Mouse (Mus musculus): Measurements from ENCODE around the gene Cnr1.

Gene Cnr1

DNA sequence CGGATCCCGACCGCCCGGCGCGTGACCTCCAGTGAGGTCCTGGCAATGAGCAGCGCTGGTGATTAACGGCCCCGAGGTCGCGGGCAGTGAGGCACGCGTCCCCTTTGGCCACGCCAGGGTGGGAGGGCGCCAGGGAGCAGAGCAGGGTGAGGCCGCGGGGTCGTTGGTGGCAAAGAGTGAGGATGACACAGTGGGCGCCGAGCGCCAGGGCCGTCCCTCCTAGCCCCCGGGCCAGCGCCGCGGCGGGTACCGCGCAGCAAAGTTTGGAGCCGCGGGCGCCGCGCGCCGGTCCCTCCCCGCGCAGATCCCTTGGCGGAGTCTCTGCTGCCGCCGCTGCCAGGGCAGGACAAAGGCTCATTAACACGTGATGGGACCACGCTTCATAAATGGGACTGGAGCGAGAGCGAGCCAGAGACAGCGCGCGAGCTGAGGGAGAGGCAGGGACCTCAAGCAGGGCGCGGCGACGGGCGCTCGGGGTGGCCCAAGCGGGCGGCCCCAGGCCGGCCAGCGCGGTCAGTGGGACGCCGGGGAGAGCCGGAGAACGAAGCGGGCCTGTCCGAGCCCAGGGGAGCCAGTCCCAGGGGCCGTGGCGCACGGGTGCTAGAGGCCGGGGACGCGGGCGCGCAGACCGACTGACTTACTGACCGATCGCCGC is at the start of gene Cnr1:
Gene Cnr1 (plus strand): TSS at position 360 of the 655 bp plus-strand sequence.
- DNase-seq (ENCODE audit: low spot score), result no peak

DNA sequence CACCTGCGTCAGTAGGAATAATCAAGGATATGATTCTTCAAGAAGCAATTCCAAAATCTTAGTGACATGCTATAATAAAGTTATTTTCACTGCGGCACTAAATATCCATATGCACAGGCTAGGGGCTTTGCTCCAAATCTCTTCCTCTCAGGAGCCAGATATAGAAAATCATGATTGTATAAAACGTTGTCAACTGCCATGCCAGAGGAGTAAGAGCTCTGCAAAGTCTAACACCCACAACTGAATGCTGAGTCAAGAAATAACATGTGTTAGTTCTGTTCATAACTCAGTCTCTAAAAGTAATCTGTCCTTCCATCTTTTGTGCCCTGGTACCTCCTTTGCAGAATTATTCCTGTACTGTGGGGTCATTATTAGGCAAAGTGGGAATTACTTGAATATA is 44.4 kb upstream of the Cnr1 start:
- DNase-seq (ENCODE audit: low spot score), result no peak

DNA sequence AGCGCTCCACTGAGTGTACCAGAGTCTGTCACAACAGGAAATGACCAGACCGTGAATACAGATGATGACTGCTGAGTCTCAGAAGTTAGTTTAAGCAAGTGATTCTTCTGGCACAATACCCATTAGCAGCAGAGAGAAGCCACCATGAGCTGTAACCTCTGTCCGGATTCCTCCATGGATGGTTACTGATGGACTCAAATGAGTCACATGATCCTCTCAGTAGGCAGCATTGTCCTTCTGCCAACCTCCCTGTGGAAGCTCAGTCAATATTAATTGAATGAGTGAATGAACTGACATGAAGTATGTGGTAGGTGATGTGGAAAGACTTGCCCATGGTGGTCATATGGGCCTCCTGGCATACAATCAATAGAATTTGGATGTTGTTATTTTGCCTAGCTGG is 38.4 kb upstream of the Cnr1 start:
- DNase-seq (ENCODE audit: low spot score), result peak; percentile 73

DNA sequence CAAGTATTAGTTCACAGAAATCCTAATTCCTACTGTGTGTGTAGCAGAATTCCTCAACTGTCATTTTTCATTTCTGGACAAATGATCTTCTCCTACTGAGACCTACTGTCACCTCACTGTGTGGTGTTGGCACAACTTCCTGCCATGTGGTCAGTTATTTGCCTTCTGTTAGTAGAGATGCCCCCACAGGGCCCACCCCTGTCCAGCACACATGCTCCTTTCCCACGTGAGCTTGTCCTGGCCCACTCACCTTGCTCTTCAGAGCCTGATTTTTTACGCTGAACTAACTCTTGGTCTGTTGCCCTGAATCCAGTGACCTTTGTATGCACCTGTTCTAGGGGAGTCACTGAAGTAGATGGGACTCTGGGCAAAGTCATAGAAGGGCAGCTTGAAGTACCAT is 34.4 kb upstream of the Cnr1 start:
- DNase-seq (ENCODE audit: low spot score), result no peak

DNA sequence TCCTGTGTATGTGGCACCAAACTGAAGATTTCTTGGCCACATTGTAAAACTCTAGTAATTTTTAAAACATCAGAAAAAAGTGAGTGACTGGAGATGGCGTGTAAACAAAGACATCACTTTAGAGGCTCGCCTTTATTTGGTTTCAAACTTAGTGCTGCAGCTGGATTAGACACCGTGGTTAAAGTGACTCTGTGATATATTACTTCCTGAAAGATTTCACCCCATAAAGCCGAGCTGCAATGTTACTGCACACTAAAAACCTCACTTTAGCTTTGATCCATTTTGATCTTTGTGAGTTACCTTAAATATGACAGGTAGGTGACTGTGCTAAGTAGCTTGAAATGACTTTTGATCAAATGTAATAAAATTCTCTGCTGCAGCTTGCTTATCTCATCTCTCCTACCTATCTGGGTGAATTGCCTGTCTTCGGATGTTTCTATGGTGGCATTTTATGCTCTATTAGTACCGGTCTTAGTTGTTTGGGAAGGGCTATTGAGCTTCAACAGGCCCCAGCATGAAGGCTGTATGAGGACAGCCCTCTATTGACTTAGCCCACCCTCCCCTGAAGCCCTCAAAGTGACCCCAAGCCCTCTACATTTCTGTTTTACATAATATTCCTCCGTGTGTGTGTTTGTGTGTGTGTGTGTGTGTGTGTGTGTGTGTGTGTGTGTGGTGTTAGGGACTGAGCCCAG is 32.1 kb upstream of the Cnr1 start:
- no peak for DNase-seq (ENCODE audit: low spot score)

DNA sequence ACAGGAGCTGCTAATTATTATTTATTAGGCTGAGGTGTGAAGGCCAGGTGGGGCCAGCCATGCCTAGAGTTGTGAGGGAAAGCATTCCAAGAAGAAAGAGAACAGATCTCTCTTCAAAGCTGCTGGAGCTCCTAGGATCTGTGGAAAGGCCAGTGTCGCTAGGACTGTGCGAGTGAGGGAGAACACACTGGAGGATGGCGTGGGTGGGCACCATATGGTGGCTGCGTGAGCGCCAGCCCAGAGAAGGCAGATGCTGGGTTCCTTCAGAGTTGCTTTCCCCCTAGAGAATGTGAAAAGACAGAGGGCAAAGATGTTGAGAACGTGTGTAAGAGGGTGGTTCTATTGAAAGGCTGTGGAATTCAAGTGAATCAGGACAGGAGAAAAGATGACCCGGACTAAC is 30.6 kb upstream of the Cnr1 start:
- no peak for DNase-seq (ENCODE audit: low spot score)

DNA sequence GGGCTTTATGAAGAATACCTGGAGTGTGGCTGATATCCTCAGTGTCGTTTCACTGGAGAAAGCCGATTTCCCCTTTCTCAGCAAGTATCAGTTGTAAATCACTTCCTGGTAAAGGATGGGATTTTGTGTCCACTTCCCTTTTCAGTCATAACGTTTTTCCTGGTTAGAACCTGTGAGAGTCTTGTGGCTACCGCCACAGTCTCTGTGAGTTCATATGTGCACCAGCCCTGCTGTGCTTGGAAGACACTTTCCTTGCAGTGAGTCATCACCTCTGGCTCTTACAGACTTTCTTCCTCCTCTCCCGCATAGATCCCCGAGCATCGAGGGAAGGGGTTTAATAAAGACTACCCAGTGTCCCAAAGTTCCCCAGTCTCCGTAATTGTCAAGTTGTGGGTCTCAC is 29.3 kb upstream of the Cnr1 start:
- no peak for DNase-seq (ENCODE audit: low spot score)

DNA sequence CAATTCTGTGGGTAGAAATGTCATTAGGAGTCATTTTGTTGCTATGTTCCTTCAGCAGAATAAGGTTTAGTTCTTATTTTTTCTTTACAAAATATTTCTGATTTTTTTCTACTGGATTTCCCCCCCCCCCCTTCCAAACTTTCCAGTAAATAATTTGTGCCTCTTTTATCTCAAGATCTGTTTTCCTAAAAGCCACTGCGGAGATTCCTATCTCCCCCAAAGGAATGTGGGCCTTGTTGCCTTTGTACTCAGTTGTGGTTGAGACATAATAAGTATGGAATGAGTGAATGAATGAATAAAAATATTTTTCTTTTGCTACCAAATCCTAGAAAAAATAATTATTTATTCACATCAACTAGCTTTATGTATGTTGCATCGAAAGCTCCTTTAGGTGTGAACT is 28.9 kb upstream of the Cnr1 start:
- DNase-seq (ENCODE audit: low spot score), result no peak

DNA sequence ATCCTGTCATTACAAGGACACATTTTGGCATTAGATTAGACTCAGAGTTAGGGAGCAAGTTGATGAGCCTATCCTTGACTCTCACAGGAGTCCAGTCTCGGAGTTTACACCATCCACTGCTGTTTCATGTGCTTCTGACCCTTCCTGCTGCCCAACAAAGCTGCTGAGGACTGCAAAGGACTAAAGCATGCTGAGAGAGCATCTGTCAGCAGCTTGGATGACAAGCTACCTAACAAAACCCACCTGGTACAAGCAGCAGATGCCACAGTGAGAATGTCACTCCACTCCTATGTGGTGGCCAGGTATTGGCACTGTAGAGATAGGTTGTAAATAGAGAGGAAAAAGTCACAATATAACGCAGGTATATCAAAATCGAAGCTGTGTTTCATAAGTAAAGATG is 22.7 kb upstream of the Cnr1 start:
- DNase-seq (ENCODE audit: low spot score), result no peak

DNA sequence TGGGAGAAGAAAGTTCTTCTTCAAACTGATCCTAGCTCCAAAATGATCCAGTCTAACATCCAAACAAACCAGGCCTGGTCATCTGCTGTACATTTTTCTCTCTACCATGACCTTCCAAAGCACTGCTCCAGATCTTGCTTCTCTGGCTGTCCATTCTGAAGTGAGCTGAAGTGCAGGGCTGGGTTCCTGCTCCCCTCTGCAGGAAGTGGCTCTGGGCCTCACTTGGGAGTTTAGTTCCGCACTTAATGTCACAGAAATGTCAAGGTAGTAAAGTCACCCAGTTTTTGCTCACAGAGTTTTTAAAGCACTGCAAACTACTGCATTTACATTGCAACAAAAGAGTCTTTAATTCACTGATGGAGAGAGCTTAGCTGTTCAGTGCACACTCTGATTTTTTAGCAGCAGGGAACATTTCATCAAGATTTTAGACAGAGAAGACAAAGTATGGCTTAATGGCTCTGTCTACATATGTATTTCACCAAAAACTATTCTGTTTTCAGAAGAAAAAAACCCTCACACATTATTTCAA is 20.5 kb upstream of the Cnr1 start:
- DNase-seq (ENCODE audit: low spot score), result no peak

DNA sequence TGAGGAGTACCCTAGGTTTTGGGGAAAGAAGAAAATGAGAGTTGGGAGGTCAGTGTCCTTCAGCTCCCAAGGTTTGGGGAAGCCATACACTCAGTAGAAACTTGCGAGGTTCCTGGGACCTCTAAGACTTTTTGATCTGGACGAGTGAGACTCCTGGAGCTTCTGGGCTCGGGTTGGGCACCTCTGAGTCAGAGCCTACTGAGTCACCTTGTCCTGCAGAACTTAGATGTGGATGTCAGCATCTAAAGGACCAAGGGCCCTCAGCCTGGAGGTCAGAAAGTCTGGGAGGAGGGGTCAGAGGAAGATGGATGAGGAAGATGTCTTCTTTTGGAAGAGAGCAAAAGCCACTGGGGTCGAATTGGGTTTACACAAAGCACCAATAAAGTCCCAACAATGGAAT is 19.6 kb upstream of the Cnr1 start:
- no peak for DNase-seq (ENCODE audit: low spot score)

DNA sequence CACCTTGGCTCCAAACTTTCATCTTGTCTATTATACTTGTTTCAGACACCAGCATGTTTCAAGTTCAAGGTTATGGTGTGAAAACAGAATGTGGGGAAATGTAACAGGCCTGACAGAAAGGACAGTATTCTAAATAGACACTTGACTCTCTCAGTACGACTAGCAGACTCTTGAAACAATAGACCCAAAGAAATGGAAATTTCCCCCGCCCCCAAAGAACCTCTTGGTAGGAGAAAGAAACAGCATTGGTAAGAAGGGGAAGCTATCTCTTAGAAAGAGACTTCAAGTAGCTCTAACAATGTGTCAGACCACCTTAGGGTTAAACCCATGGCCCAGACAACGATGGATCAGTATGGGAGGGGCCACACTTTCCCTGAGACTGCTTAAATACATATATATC is 15.6 kb upstream of the Cnr1 start:
- no peak for DNase-seq (ENCODE audit: low spot score)

DNA sequence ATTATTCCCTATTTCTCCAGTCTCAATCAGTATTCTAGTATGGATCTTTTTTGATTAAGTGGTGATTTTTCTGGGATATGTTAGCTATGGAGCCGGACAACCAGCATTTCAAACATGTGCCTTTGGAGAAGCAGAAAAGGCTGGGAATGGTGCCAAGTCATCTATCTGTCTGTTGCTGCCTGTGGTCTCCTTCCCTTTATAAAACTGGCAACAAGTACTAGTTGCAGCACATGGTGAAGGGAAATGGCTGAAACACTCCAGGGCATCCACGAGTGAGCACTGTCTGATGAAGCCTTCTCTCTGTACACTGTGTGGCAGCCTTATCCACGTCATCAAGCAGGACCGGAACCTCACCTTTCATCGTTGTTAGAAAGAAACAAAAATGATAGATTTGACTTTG is 8.7 kb upstream of the Cnr1 start:
- DNase-seq (ENCODE audit: low spot score), result no peak

DNA sequence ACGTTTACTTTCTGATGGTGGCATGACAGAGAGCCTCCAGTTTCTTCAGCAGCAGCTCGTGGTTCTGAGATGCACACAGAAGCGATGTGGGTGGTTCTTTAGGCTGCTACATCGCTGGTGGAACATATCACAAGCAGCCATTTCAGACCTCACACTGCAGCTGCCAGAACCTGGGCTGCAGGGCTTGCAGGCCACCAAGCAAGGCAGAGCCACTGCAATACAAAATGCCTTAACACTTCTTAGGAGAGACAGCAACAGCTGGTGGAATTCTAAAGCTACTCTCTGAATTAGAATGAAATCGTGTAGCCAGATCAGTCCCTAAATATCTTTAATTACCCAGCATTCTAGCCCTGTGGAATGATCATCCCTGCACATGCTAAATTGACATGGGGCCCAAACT is 3.6 kb upstream of the Cnr1 start:
- no peak for DNase-seq (ENCODE audit: low spot score)

DNA sequence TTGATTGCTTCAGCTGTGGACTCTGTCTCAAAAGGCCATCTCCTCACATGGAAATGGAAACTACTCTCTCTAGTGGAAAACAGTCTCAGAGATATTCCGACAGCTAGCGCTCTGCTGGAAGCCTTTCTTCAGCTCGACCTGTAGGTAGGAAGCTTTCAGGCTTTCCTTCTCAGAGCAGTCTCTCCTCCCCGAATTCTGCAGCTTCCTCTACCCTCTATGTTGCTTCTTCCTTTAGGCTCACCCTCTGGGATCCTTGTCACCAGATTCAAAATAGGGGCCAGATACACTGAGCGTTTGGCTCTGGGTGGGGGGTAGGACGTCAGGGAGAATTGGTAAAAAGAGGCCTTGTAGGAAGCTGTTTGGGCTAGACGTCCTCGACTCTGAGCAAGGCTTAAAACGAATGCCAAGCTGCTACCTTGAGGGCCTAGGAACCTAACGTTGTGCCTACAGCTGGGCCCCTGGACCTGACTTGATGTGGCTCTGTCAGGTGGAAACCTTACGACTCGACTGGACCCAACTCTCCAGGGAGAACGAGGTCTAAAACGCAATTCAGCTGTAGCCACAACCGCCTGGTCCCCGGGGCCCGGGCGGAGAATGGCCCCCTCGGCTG is 1.1 kb upstream of the Cnr1 start:
- no peak for DNase-seq (ENCODE audit: low spot score)

DNA sequence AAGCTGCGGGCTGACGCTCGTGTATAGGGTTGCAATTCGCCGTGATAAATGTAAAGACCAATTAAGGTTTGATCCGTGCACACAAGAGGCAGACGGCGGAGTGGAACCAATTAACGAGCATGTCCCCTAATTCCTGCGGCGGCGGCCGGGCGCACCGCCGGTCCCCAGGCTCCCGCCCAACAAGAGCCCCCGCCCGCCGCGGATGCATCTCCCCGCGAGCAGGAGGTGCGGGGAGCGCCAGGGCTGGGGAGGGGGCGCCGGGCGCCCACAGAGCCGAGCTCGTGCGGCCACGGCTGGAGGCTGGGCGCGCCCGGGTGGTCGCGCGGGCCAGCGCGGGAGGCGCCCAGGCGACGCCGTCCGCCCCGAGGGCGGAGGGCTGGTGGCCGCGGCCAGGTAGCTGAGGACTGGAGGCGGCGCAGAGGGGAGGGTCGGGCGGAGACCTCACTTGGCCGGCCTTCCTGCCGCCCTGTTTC is 596 bp upstream of the Cnr1 start:
- DNase-seq (ENCODE audit: low spot score), result no peak

DNA sequence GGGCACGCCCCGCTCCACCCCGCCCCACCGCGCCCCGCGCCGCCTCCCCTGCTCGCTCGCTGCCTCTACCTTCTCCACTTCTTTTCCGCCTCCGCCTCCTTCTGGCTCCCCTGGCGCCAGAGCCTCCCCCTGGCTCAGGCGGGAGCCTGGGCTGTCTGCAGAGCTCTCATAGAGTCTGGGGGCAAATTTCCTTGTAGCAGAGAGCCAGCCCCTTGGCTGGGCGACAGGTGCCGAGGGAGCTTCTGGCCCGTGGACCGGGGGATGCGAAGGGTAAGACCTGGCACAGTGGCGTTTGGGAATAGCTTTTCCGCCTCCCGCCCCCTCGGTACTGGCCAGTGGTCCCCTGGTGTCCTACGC is 474 bp downstream of the Cnr1 start:
- no peak for DNase-seq (ENCODE audit: low spot score)

DNA sequence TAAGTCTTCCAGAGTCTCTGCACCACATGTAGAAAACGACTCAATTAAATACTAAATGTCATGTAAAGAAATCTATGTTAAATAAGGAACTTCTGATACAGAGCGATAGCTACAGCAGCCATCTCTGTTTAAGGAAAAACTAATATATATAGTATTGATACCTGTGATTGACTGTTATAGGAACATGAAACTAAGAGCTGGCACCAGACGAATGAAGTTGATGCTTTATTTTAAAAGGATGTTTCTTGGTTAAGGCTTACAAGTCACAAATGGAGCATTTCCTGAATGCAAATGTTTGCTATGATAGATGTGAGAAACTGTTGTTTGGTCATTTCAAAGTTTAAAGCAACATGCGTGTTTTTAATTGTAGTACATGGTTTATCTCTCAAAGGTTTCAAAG is 1.1 kb downstream of the Cnr1 start:
- DNase-seq (ENCODE audit: low spot score), result no peak

DNA sequence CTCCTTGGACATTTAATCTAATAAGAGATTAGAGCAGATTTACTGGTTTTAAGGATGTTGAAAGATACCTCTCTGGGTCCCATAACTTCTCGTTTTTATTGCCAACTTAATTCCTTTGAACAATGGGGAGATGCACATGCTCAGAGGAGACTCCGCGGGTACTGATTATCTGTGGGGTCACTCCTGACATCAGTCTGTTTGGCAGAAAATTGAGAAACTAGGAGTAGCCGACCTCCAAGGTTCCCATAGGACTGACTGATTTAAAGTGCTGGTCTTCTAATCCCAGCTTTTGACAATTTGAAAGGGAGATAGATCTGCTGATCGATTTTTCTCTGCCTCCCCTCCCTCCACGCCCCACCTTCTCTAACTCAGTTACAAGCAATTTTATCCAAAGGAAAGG is 1.6 kb downstream of the Cnr1 start:
- DNase-seq (ENCODE audit: low spot score), result no peak

DNA sequence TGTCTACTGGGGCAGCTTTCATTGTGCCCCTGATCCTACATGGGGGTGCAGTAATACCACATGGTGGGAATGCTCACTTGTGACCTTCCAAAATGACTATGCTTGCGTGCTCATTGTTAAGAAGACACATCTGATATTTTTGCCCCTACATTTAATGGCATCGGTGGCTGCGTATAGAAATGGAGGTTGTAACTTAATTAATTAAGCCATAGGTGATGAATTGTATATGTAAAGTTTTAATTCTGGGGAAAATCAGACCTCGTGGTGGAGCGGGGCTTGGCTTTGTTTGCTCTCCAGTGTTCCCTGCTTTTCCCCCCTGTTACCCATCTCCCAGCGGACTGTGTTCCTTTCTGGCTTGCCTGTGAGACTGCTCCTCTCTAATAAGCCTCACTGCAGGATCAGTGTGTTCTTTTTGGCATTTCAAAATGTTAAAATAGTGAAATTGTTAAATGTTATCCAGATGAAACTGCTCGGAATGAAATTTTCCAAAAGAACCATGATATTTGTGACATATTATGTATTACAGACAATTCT is 2.4 kb downstream of the Cnr1 start:
- no peak for DNase-seq (ENCODE audit: low spot score)

DNA sequence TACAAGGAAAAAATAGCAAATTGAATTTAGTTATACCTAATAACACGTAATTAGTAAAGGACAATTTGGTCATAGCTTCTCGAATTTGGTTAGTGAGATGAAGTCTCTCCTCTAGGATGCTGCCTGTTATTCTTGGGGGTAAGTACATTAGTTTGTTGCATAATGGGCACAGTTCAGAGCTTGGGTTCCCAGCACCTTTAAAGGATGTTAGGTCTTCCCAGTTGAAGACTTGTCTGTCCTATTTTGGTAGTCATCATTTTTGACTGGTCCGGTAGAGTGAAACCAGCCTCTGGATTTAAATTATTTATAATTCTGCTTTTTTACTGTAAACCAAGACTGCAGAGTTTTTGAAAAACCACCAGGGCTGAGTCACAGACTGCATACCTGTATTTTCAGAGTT is 3.3 kb downstream of the Cnr1 start:
- no peak for DNase-seq (ENCODE audit: low spot score)

DNA sequence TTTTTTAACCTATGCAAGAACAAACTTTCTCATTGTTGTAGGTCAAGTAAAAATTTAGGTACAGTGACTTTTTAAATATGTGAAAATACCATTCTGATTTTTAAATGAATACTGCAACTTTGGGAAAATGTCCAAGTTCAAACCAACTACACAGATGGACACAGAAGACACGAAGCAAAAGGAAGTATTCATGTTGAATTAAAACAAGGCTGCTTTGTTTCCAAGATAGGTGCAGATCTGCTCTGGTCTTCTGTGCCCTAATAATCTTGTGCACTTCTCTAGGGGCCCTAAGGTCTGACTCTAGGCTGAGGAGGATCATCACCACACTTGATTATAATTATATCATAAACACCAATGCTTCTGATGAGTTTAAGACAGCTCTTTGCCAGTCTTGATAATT is 4.1 kb downstream of the Cnr1 start:
- DNase-seq (ENCODE audit: low spot score), result no peak

DNA sequence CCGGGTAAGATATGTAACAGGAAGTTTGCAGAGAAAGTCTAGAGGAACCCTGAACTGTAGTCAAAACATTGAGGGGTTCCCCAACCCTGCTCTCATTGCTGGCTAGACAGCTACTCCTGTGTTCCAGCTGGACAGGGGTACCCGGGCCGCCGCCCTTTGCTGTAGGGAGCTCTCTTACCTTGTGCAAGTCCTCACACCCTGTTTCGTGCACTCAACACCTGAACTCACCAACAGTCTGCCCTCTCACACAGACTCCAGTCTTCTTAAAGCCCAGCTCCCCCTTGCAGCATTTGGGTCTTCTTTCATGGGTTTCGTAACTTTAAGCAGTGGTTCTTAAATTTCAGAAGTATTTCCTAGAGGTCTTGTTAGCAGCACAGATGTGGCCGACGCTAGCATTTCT is 7.0 kb downstream of the Cnr1 start:
- no peak for DNase-seq (ENCODE audit: low spot score)
